Mouse (Mus musculus) bone marrow, adult 2 months (tissue): Measurements from ENCODE around the gene Foxn3. TPM values are rescaled to one million over a fixed set of nuclear protein-coding genes. Genes with fewer than 3 reads are reported as not detected.

ENCODE experiments used
- H3K27ac ChIP-seq: fragments of 200-500 bp; 2 replicates; pipeline ENCODE4 v1.5.1; 2012; ENCODE audit warnings: low read depth, mild to moderate bottlenecking, control low read depth, inconsistent platforms, low read length; ENCODE audit not compliant: control insufficient read depth, poor library complexity, insufficient read depth
- H3K4me1 ChIP-seq: fragments of 200-500 bp; 2 replicates; pipeline ENCODE4 v1.6.1; 2011; ENCODE audit warnings: low read length; ENCODE audit not compliant: control insufficient read depth, insufficient read depth
- H3K4me3 ChIP-seq: fragments of 200-500 bp; replicated peaks from 2 replicates; pipeline ENCODE3; 2011; ENCODE audit warnings: mild to moderate bottlenecking, low read depth, low read length, control low read depth; ENCODE audit not compliant: control insufficient read depth
- CTCF ChIP-seq: fragments of 200-500 bp; IDR thresholded peaks from 2 replicates; pipeline ENCODE4 v1.5.1; 2011; ENCODE audit warnings: low read length, control low read depth; ENCODE audit not compliant: control insufficient read depth, insufficient read depth
- POLR2A ChIP-seq: fragments of 200-500 bp; IDR thresholded peaks from 2 replicates; pipeline ENCODE4 v1.6.1; 2011; ENCODE audit warnings: low read depth, mild to moderate bottlenecking, control low read depth, low read length, borderline replicate concordance; ENCODE audit not compliant: control insufficient read depth
- WGBS: fragments of 180-500 bp; shearing (Covaris S2); methylation state at CpG from one replicate; pipeline ENCODE4 v1.1.7; 2018; 5-methylcytosine and 5-hydroxymethylcytosine counted together
- polyA plus RNA-seq: library from polyadenylated mRNA; stranded (reverse); fragments of >200 nt; gene quantifications from 2 replicates; pipeline ENCODE4 v1.2.4, GENCODE M21; 2011; ENCODE audit warnings: low replicate concordance; ENCODE audit not compliant: missing spikeins, insufficient read depth, insufficient read length

Gene Foxn3
- polyA plus RNA-seq, 1 experiment: 23.7 TPM

- WGBS: 86% methylated on average over 20 of the region's 20 CpGs
- Histone ChIP-seq H3K4me3 (no peak overlapping the region), H3K4me1 (peaks cover 2% of the 10 kb centered on the region; the same call in 1 of the 2 replicates), H3K27ac (no peak overlapping the region)
- TF ChIP-seq CTCF: no peak
- no peak for TF ChIP-seq POLR2A
Observed at GRCm38 (mm10) chr12:99329301-99330257, 233.8 kb downstream of the Foxn3 start.

GRCm38 (mm10) chr12:99326157-99326556 lies 237.2 kb downstream of the Foxn3 start:
- no peak overlapping the region for H3K4me3 ChIP-seq
- 44% methylated on average over 8 of the region's 8 CpGs for WGBS
- peaks cover 2% of the 10 kb centered on the region; the same call in 1 of the 2 replicates for H3K4me1 ChIP-seq
- H3K27ac ChIP-seq: no peak overlapping the region
- TF ChIP-seq CTCF: no peak
- no peak for TF ChIP-seq POLR2A

- Histone ChIP-seq H3K27ac (no peak overlapping the region), H3K4me3 (no peak overlapping the region), H3K4me1 (peaks cover 7% of the 10 kb centered on the region)
- TF ChIP-seq POLR2A (no peak), CTCF (no peak)
- 50% methylated on average over 12 of the region's 12 CpGs for WGBS
Observed at GRCm38 (mm10) chr12:99321633-99322431, 241.6 kb downstream of the Foxn3 start.

- WGBS: 84% methylated on average over 3 of the region's 3 CpGs
- Histone ChIP-seq H3K4me3 (no peak overlapping the region), H3K4me1 (peaks cover 7% of the 10 kb centered on the region), H3K27ac (no peak overlapping the region)
- TF ChIP-seq POLR2A (no peak), CTCF (no peak)
Observed at GRCm38 (mm10) chr12:99320966-99321496, 242.4 kb downstream of the Foxn3 start.

- Histone ChIP-seq H3K4me1 (peaks cover 7% of the 10 kb centered on the region), H3K27ac (peak overlapping the region; percentile 7; the same call in 1 of the 2 replicates), H3K4me3 (no peak overlapping the region)
- TF ChIP-seq POLR2A: no peak
- no peak for TF ChIP-seq CTCF
- WGBS: 58% methylated on average over 2 of the region's 2 CpGs
Observed at GRCm38 (mm10) chr12:99319896-99320295, 243.5 kb downstream of the Foxn3 start.

GRCm38 (mm10) chr12:99319171-99319570 lies 244.2 kb downstream of the Foxn3 start:
- 83% methylated on average over 5 of the region's 5 CpGs for WGBS
- Histone ChIP-seq H3K4me1 (peaks cover 7% of the 10 kb centered on the region), H3K4me3 (no peak overlapping the region), H3K27ac (no peak overlapping the region)
- TF ChIP-seq CTCF (no peak), POLR2A (no peak)

GRCm38 (mm10) chr12:99315931-99316330 lies 247.5 kb downstream of the Foxn3 start:
- H3K4me3 ChIP-seq: no peak overlapping the region
- H3K27ac ChIP-seq: no peak overlapping the region
- H3K4me1 ChIP-seq: peaks cover 7% of the 10 kb centered on the region
- 91% methylated on average over 6 of the region's 6 CpGs for WGBS
- no peak for TF ChIP-seq POLR2A
- TF ChIP-seq CTCF: no peak

- H3K27ac ChIP-seq: no peak overlapping the region
- no peak overlapping the region for H3K4me3 ChIP-seq
- 63% methylated on average over 5 of the region's 5 CpGs for WGBS
- H3K4me1 ChIP-seq: peaks cover 5% of the 10 kb centered on the region
- TF ChIP-seq POLR2A: no peak
- no peak for TF ChIP-seq CTCF
Observed at GRCm38 (mm10) chr12:99314817-99315216, 248.6 kb downstream of the Foxn3 start.

- Histone ChIP-seq H3K4me1 (peaks cover 6% of the 10 kb centered on the region), H3K4me3 (no peak overlapping the region), H3K27ac (0 out of 2 replicates have a peak overlapping the region, but pooled peaks have one; percentile 39)
- TF ChIP-seq POLR2A (no peak), CTCF (no peak)
- 41% methylated on average over 3 of the region's 3 CpGs for WGBS
Observed at GRCm38 (mm10) chr12:99311303-99311702, 252.1 kb downstream of the Foxn3 start.
